Mouse (Mus musculus) forebrain, embryonic 14.5 days (tissue): ENCODE results near the gene Blmh. TPM values are rescaled to one million over a fixed set of nuclear protein-coding genes. Genes with fewer than 3 reads are reported as not detected.
"Not testable (repeated sequence)": the region's sequence is repeated elsewhere in the genome, so short reads cannot be mapped to it uniquely, and the experiment has no call there.

Experiments
- ATAC-seq: fragments of 200-750 bp; cut with Nextera tagmentation; 2 replicates; pipeline ENCODE4 v1.8.0; 2017; ENCODE audit warnings: mild to moderate bottlenecking, moderate library complexity
- DNase-seq: peaks from one replicate; pipeline ENCODE4 v3.0.0-alpha.2; 2015; ENCODE audit warnings: low spot score
- H3K27ac ChIP-seq: fragments of 300-500 bp; sonication (generic); 2 replicates; pipeline ENCODE4 v1.5.1; 2014; ENCODE audit warnings: low read depth, mild to moderate bottlenecking, control low read depth, low read length, moderate library complexity
- H3K27me3 ChIP-seq: fragments of 300-500 bp; sonication (generic); replicated peaks from 2 replicates; pipeline ENCODE4 v1.6.1; 2014; ENCODE audit warnings: low read length, control low read depth, mixed read lengths; ENCODE audit not compliant: control insufficient read depth, insufficient read depth
- H3K36me3 ChIP-seq: fragments of 300-500 bp; sonication (generic); 2 replicates; pipeline ENCODE4 v1.6.1; 2014; ENCODE audit warnings: low read length, control low read depth; ENCODE audit not compliant: control insufficient read depth, insufficient read depth
- H3K4me1 ChIP-seq: fragments of 300-500 bp; sonication (generic); 2 replicates; pipeline ENCODE4 v1.6.1; 2014; ENCODE audit warnings: antibody characterized with exemption, low read length, control low read depth; ENCODE audit not compliant: control insufficient read depth, insufficient read depth
- H3K4me2 ChIP-seq: fragments of 300-500 bp; sonication (generic); 2 replicates; pipeline ENCODE4 v1.6.1; 2014; ENCODE audit warnings: mild to moderate bottlenecking, control low read depth, low read length
- H3K4me3 ChIP-seq: fragments of 300-500 bp; sonication (generic); 2 replicates; pipeline ENCODE4 v1.5.1; 2014; ENCODE audit warnings: low read depth, low read length, control low read depth
- H3K9ac ChIP-seq: fragments of 300-500 bp; sonication (generic); 2 replicates; pipeline ENCODE4 v1.6.1; 2014; ENCODE audit warnings: mild to moderate bottlenecking, low read length, control low read depth, moderate library complexity
- H3K9me3 ChIP-seq: fragments of 300-500 bp; sonication (generic); replicated peaks from 2 replicates; pipeline ENCODE4 v1.6.1; 2016; ENCODE audit warnings: low read length, control low read depth, mixed read lengths; ENCODE audit not compliant: control insufficient read depth
- WGBS: fragments of 180-500 bp; shearing (Covaris S2); extraction: QIAGEN DNeasy Blood & Tissue Kit; methylation state at CpG from one replicate; pipeline ENCODE4 v1.1.7; 2014; 5-methylcytosine and 5-hydroxymethylcytosine counted together
- polyA plus RNA-seq: library from polyadenylated mRNA; unstranded; fragments of >200 nt; fragmentation: Nextera tagmentation; extraction: Ambion mirVana; gene quantifications from 2 replicates; pipeline ENCODE4 v1.2.1, GENCODE M21; 2014

The Blmh gene
- polyA plus RNA-seq, 1 experiment from 2014 or later = 119 TPM

GRCm38 (mm10) chr11:76911325-76912054, 13.1 kb upstream of the Blmh start:
- 23% methylated on average over 3 of the region's 3 CpGs for WGBS
- DNase-seq (peak; percentile 23), ATAC-seq (no peak)
- Histone ChIP-seq H3K9ac (no peak overlapping the region), H3K4me2 (no peak overlapping the region), H3K4me1 (peaks cover 7% of the 10 kb centered on the region; the same call in 1 of the 2 replicates), H3K27ac (peak overlapping the region; percentile 21; the same call in 1 of the 2 replicates), H3K36me3 (no peaks in the 10 kb centered on the region), H3K27me3 (no peaks in the 10 kb centered on the region), H3K9me3 (no peaks in the 10 kb centered on the region), H3K4me3 (no peak overlapping the region)

- peak; percentile 44; the same call in 1 of the 2 replicates for ATAC-seq
- Histone ChIP-seq H3K4me3 (no peak overlapping the region), H3K9ac (no peak overlapping the region), H3K4me2 (no peak overlapping the region), H3K27me3 (no peaks in the 10 kb centered on the region), H3K4me1 (peaks cover 7% of the 10 kb centered on the region; the same call in 1 of the 2 replicates), H3K36me3 (no peaks in the 10 kb centered on the region), H3K27ac (no peak overlapping the region), H3K9me3 (no peaks in the 10 kb centered on the region)
- WGBS = 49% methylated on average over 7 of the region's 7 CpGs
- peak; percentile 83 for DNase-seq
Observed at GRCm38 (mm10) chr11:76912055-76912395, 12.6 kb upstream of the Blmh start.

- Histone ChIP-seq H3K4me2 (no peak overlapping the region), H3K36me3 (no peaks in the 10 kb centered on the region)
- WGBS = 78% methylated on average over 7 of the region's 7 CpGs
Observed at GRCm38 (mm10) chr11:76914366-76914765, 10.2 kb upstream of the Blmh start.

GRCm38 (mm10) chr11:76916539-76917229, 7.9 kb upstream of the Blmh start:
- Histone ChIP-seq H3K27me3 (no peaks in the 10 kb centered on the region), H3K4me2 (no peak overlapping the region), H3K9me3 (no peaks in the 10 kb centered on the region), H3K9ac (no peak overlapping the region), H3K4me1 (peaks cover 3% of the 10 kb centered on the region; the same call in 1 of the 2 replicates), H3K4me3 (no peak overlapping the region), H3K27ac (no peak overlapping the region), H3K36me3 (no peaks in the 10 kb centered on the region)
- ATAC-seq (no peak), DNase-seq (no peak)
- 56% methylated on average over 13 of the region's 13 CpGs for WGBS

More at GRCm38 (mm10) chr11:76914366-76914765, 10.2 kb upstream of the Blmh start:
- DNase-seq (no peak), ATAC-seq (no peak)
- H3K27me3 ChIP-seq = no peaks in the 10 kb centered on the region
- H3K4me3 ChIP-seq = no peak overlapping the region
- H3K4me1 ChIP-seq = peaks cover 7% of the 10 kb centered on the region; the same call in 1 of the 2 replicates
- H3K9ac ChIP-seq = no peak overlapping the region
- H3K27ac ChIP-seq = no peak overlapping the region
- no peaks in the 10 kb centered on the region for H3K9me3 ChIP-seq

- ATAC-seq = no peak
- Histone ChIP-seq H3K36me3 (no peaks in the 10 kb centered on the region), H3K27me3 (no peaks in the 10 kb centered on the region), H3K4me2 (no peak overlapping the region), H3K27ac (no peak overlapping the region), H3K4me1 (no peaks in the 10 kb centered on the region), H3K9me3 (no peaks in the 10 kb centered on the region), H3K4me3 (no peak overlapping the region), H3K9ac (no peak overlapping the region)
- no peak for DNase-seq
- 53% methylated on average over 3 of the region's 3 CpGs for WGBS
Observed at GRCm38 (mm10) chr11:76917230-76917548, 7.4 kb upstream of the Blmh start.

GRCm38 (mm10) chr11:76920607-76921006, 4.0 kb upstream of the Blmh start:
- WGBS = 67% methylated on average over 1 of the region's 1 CpGs
- DNase-seq = no peak
- H3K9me3 ChIP-seq = no peaks in the 10 kb centered on the region
- no peaks in the 10 kb centered on the region for H3K27me3 ChIP-seq
- no peaks in the 10 kb centered on the region for H3K4me1 ChIP-seq
- H3K27ac ChIP-seq = no peak overlapping the region
- H3K36me3 ChIP-seq = no peaks in the 10 kb centered on the region
- H3K4me3 ChIP-seq = no peak overlapping the region
- H3K9ac ChIP-seq = no peak overlapping the region
- no peak overlapping the region for H3K4me2 ChIP-seq
- ATAC-seq = no peak

GRCm38 (mm10) chr11:76928586-76928985, 4.0 kb downstream of the Blmh start:
- DNase-seq, H3K9me3 ChIP-seq, H3K9ac ChIP-seq, H3K4me1 ChIP-seq, ATAC-seq, H3K4me2 ChIP-seq, H3K36me3 ChIP-seq, H3K27me3 ChIP-seq, H3K27ac ChIP-seq, H3K4me3 ChIP-seq: not testable (repeated sequence)
- 91% methylated on average over 8 of the region's 8 CpGs for WGBS

- Histone ChIP-seq H3K4me1 (no peaks in the 10 kb centered on the region), H3K27ac (no peak overlapping the region), H3K36me3 (no peaks in the 10 kb centered on the region), H3K27me3 (no peaks in the 10 kb centered on the region), H3K4me3 (no peak overlapping the region), H3K9ac (no peak overlapping the region), H3K4me2 (no peak overlapping the region), H3K9me3 (no peaks in the 10 kb centered on the region)
- WGBS = 71% methylated on average over 3 of the region's 3 CpGs
- DNase-seq (no peak), ATAC-seq (no peak)
Observed at GRCm38 (mm10) chr11:76933209-76933608, 8.6 kb downstream of the Blmh start.

GRCm38 (mm10) chr11:76936578-76936977, 12.0 kb downstream of the Blmh start:
- H3K9me3 ChIP-seq = no peaks in the 10 kb centered on the region
- DNase-seq (no peak), ATAC-seq (no peak)
- H3K36me3 ChIP-seq = no peaks in the 10 kb centered on the region
- H3K4me3 ChIP-seq = no peak overlapping the region
- no peaks in the 10 kb centered on the region for H3K4me1 ChIP-seq
- H3K27me3 ChIP-seq = no peaks in the 10 kb centered on the region
- whole genome bisulfite sequencing = 77% methylated on average over 5 of the region's 5 CpGs
- H3K27ac ChIP-seq = no peak overlapping the region
- no peak overlapping the region for H3K9ac ChIP-seq
- no peak overlapping the region for H3K4me2 ChIP-seq
